Comparison of ENCODE assay signal across 8 mouse cellular contexts in genomic region chr6:34660724-34661123, GRCm38 (mm10).
A peak's percentile ranks its signal among the peaks of the same experiment; 100 is the strongest.
DNase-seq lines count a peak whose midpoint lies in the region; ATAC-seq and TF ChIP-seq lines count a peak whose summit lies in the region.
"Had no signal": no experiment of that assay in that cellular context is flagged by ENCODE, and none has a peak within 500 bp of the region (broad histone marks: within the 10 kb centered on the region; RNA-seq: fewer than 3 reads in every experiment).

No protein-coding gene starts in this region.

- H3K9me3 ChIP-seq in megakaryocyte, embryonic 14.5 days, result peaks cover 7% of the 10 kb centered on the region
- no peaks in the 10 kb centered on the region for H3K9me3 ChIP-seq in lung, postnatal 0 days (ENCODE audit: low read length)
- H3K9me3 ChIP-seq: midbrain, embryonic 15.5 days had no signal

- no peak for TF ChIP-seq CTCF in lung, postnatal 0 days (IDR thresholded peaks at IDR 0.05)

- H3K27ac ChIP-seq in lung, postnatal 0 days (ENCODE audit: low read length), result no peak overlapping the region
- H3K27ac ChIP-seq: midbrain, embryonic 15.5 days had no signal

- H3K4me3 ChIP-seq in megakaryocyte, embryonic 14.5 days (replicated peaks), result peak overlapping the region; percentile 67
- H3K4me3 ChIP-seq in lung, postnatal 0 days (ENCODE audit: low read depth, low read length), result no peak overlapping the region
- H3K4me3 ChIP-seq: midbrain, embryonic 15.5 days had no signal

- H3K36me3 ChIP-seq in megakaryocyte, embryonic 14.5 days (replicated peaks; ENCODE audit: low read length), result no peaks in the 10 kb centered on the region
- no peaks in the 10 kb centered on the region for H3K36me3 ChIP-seq in lung, postnatal 0 days (ENCODE audit: insufficient read depth, low read length)
- H3K36me3 ChIP-seq: midbrain, embryonic 15.5 days had no signal

- no peak for ATAC-seq in megakaryocyte, adult 5-6 weeks (ENCODE audit: poor library complexity, severe bottlenecking)
- ATAC-seq in lung, postnatal 0 days, result no peak
- ATAC-seq in erythroid progenitor cell, adult 5-6 weeks (replicated peaks; ENCODE audit: low FRiP score, poor library complexity, severe bottlenecking), result no peak
- ATAC-seq: midbrain, embryonic 15.5 days had no signal

- intact Hi-C loops in gastrocnemius, postnatal 14 days (cut with DNase I; ENCODE audit: low total_unique reads), result no loop called here

- TF ChIP-seq EP300 in lung, postnatal 0 days (IDR thresholded peaks at IDR 0.05), result no peak

- H3K9ac ChIP-seq in lung, postnatal 0 days (replicated peaks; ENCODE audit: low read depth), result no peak overlapping the region
- H3K9ac ChIP-seq: midbrain, embryonic 15.5 days had no signal

- 31% methylated on average over 8 of the region's 8 CpGs for WGBS in lung, postnatal 0 days

- H3K4me2 ChIP-seq in lung, postnatal 0 days (replicated peaks; ENCODE audit: low read depth, low read length), result no peak overlapping the region
- H3K4me2 ChIP-seq: midbrain, embryonic 15.5 days had no signal

- peak; percentile 1 for DNase-seq in cerebellum, adult 11 months
- DNase-seq in gastrocnemius, postnatal 14 days, result peak; percentile 18
- DNase-seq in lung, postnatal 0 days (ENCODE audit: low spot score), result peak; percentile 8
- DNase-seq in thymus, postnatal 25 days, result no peak

- peaks cover 16% of the 10 kb centered on the region for H3K27me3 ChIP-seq in megakaryocyte, embryonic 14.5 days (replicated peaks)
- H3K27me3 ChIP-seq in lung, postnatal 0 days (replicated peaks; ENCODE audit: insufficient read depth, low read length), result no peaks in the 10 kb centered on the region
- H3K27me3 ChIP-seq: midbrain, embryonic 15.5 days had no signal

- H3K4me1 ChIP-seq in megakaryocyte, embryonic 14.5 days, result peaks cover 12% of the 10 kb centered on the region
- no peaks in the 10 kb centered on the region for H3K4me1 ChIP-seq in lung, postnatal 0 days (ENCODE audit: insufficient read depth, low read depth, low read length)
- H3K4me1 ChIP-seq: midbrain, embryonic 15.5 days had no signal
